Mouse (Mus musculus): ENCODE data around the gene Actr8. TPM values are rescaled to one million over a fixed set of nuclear protein-coding genes. Genes with fewer than 3 reads are reported as not detected.

The Actr8 gene
- polyA plus RNA-seq, 1 experiment from 2014 or later: 97.8 TPM

GRCm38 (mm10) chr14:30019375-30019774, 41.2 kb downstream of the Actr8 start:
- Histone ChIP-seq H3K4me1 (no peaks in the 10 kb centered on the region), H3K27me3 (no peaks in the 10 kb centered on the region), H3K9me3 (no peaks in the 10 kb centered on the region), H3K27ac (replicated peaks) (no peak overlapping the region), H3K4me2 (replicated peaks) (no peak overlapping the region), H3K9ac (replicated peaks) (no peak overlapping the region), H3K36me3 (no peaks in the 10 kb centered on the region), H3K4me3 (no peak overlapping the region)
- ATAC-seq (ENCODE audit: low FRiP score, low read depth): no peak
- 90% methylated on average over 8 of the region's 8 CpGs for WGBS

- Histone ChIP-seq H3K4me3 (no peak overlapping the region), H3K4me1 (no peaks in the 10 kb centered on the region), H3K27ac (replicated peaks) (no peak overlapping the region), H3K27me3 (no peaks in the 10 kb centered on the region), H3K36me3 (no peaks in the 10 kb centered on the region), H3K9me3 (no peaks in the 10 kb centered on the region), H3K9ac (replicated peaks) (no peak overlapping the region), H3K4me2 (replicated peaks) (no peak overlapping the region)
- 41% methylated on average over 9 of the region's 9 CpGs for WGBS
- ATAC-seq (ENCODE audit: low FRiP score, low read depth): no peak
Observed at GRCm38 (mm10) chr14:30019792-30020575, 41.8 kb downstream of the Actr8 start.

- H3K4me1 ChIP-seq: no peaks in the 10 kb centered on the region
- H3K36me3 ChIP-seq: no peaks in the 10 kb centered on the region
- no peak overlapping the region for H3K9ac ChIP-seq (replicated peaks)
- no peak for ATAC-seq (ENCODE audit: low FRiP score, low read depth)
- H3K4me2 ChIP-seq (replicated peaks): no peak overlapping the region
- no peak overlapping the region for H3K27ac ChIP-seq (replicated peaks)
- H3K4me3 ChIP-seq: no peak overlapping the region
- 90% methylated on average over 6 of the region's 6 CpGs for WGBS
- H3K27me3 ChIP-seq: no peaks in the 10 kb centered on the region
- no peaks in the 10 kb centered on the region for H3K9me3 ChIP-seq
Observed at GRCm38 (mm10) chr14:30022471-30022870, 44.3 kb downstream of the Actr8 start.

- Histone ChIP-seq H3K36me3 (no peaks in the 10 kb centered on the region), H3K4me1 (no peaks in the 10 kb centered on the region), H3K9me3 (no peaks in the 10 kb centered on the region), H3K9ac (replicated peaks) (no peak overlapping the region), H3K4me2 (replicated peaks) (no peak overlapping the region), H3K27ac (replicated peaks) (no peak overlapping the region), H3K4me3 (no peak overlapping the region), H3K27me3 (no peaks in the 10 kb centered on the region)
- WGBS: 73% methylated on average over 7 of the region's 7 CpGs
- ATAC-seq (ENCODE audit: low FRiP score, low read depth): no peak
Observed at GRCm38 (mm10) chr14:30024387-30024786, 46.2 kb downstream of the Actr8 start.

DNA sequence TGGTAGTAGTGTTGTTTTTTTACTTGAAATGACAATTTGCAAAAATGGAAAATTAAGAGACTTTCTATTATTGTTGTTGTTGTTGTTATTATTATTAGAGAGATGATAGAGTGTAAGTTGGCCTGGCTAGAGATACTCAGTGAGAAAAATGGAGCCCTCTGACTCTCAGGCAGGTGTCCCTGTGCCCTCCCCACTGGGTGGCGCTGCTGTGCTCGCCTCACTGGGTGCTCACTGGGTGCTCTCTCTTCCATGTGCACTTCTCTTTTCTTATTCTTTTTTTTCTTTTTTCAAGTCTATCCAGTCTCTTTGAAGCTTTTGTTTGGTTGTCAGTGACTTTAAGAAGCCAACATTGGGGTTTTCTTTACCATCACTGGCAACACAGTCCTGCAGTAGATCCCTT, 49.2 kb downstream of the Actr8 start:
- Histone ChIP-seq H3K4me2 (replicated peaks) (no peak overlapping the region), H3K9ac (replicated peaks) (no peak overlapping the region), H3K27me3 (no peaks in the 10 kb centered on the region), H3K4me1 (no peaks in the 10 kb centered on the region), H3K9me3 (no peaks in the 10 kb centered on the region), H3K4me3 (no peak overlapping the region), H3K36me3 (no peaks in the 10 kb centered on the region), H3K27ac (replicated peaks) (no peak overlapping the region)
- WGBS: 46% methylated on average over 2 of the region's 2 CpGs
- no peak for ATAC-seq (ENCODE audit: low FRiP score, low read depth)

GRCm38 (mm10) chr14:30033405-30033804, 55.3 kb downstream of the Actr8 start:
- H3K4me1 ChIP-seq: no peaks in the 10 kb centered on the region
- 71% methylated on average over 8 of the region's 8 CpGs for WGBS
- H3K27ac ChIP-seq (replicated peaks): no peak overlapping the region
- no peak for ATAC-seq (ENCODE audit: low FRiP score, low read depth)
- no peak overlapping the region for H3K4me3 ChIP-seq
- no peak overlapping the region for H3K4me2 ChIP-seq (replicated peaks)
- H3K27me3 ChIP-seq: no peaks in the 10 kb centered on the region
- H3K9me3 ChIP-seq: no peaks in the 10 kb centered on the region
- no peaks in the 10 kb centered on the region for H3K36me3 ChIP-seq
- no peak overlapping the region for H3K9ac ChIP-seq (replicated peaks)

DNA sequence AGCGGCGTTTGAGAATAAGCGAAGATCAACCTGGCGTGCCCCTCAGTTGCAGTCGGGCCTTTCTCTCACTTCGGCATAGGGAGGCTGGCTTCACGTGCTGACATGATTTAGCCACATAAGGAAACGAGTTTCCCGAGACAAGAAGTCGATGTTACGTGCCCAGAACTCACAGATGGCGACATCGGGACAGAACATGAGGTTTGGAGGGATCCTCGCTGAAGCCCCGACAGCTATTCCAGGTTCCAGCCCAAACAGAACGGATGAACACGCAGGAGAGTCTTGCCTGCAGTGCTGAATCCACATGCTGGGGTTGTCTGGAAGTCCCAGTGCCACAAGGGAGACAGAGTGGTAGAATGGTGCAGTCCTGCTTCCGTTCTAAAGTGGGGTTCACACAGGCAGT, 60.3 kb downstream of the Actr8 start:
- Histone ChIP-seq H3K9me3 (no peaks in the 10 kb centered on the region), H3K4me1 (no peaks in the 10 kb centered on the region), H3K27ac (replicated peaks) (no peak overlapping the region), H3K27me3 (no peaks in the 10 kb centered on the region), H3K36me3 (no peaks in the 10 kb centered on the region), H3K9ac (replicated peaks) (no peak overlapping the region), H3K4me3 (no peak overlapping the region), H3K4me2 (replicated peaks) (no peak overlapping the region)
- ATAC-seq (ENCODE audit: low FRiP score, low read depth): no peak
- WGBS: 89% methylated on average over 18 of the region's 18 CpGs

DNA sequence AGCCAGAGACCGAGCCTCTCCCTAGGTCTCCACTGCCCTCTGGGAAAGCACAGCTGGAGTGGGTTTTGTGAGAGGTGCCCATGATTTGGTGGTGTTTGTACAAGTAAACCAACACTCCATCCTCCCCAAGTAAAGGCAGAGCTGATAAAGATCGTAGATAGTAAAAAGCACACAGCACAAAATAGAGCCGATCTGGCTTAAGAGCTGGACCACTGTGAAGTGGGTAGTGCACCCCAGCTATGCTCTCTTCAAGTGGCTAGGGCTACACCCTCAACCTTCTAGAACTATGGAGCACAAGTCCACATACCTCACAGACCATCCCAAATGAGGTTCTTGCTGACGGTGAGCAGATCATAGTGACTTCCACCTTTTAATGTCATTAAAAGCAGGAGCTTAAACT, 61.3 kb downstream of the Actr8 start:
- no peaks in the 10 kb centered on the region for H3K4me1 ChIP-seq
- H3K9me3 ChIP-seq: no peaks in the 10 kb centered on the region
- 82% methylated on average over 4 of the region's 4 CpGs for WGBS
- H3K27me3 ChIP-seq: no peaks in the 10 kb centered on the region
- no peak overlapping the region for H3K4me2 ChIP-seq (replicated peaks)
- no peak for ATAC-seq (ENCODE audit: low FRiP score, low read depth)
- no peak overlapping the region for H3K9ac ChIP-seq (replicated peaks)
- H3K4me3 ChIP-seq: no peak overlapping the region
- no peak overlapping the region for H3K27ac ChIP-seq (replicated peaks)
- no peaks in the 10 kb centered on the region for H3K36me3 ChIP-seq

DNA sequence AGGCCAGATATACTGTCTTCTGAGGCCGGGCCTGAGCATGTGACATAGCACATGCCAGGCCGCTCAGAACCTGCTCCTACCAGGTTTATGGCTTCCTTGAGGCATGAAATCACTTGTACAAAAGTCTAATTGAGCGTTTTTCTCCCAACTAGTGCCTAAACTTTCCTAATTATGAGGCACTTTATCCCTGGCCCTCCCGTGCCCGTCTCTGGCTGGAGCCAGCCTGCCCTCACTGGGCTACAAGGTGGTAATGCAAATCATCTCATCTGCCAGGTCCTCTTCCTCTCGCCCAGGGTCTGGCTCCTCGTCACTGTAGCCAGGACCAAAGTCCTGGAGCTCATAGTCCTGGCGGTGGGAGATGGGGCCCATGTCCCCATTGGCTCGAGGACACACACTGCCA, 63.7 kb downstream of the Actr8 start:
- Histone ChIP-seq H3K36me3 (no peaks in the 10 kb centered on the region), H3K9me3 (no peaks in the 10 kb centered on the region), H3K4me1 (no peaks in the 10 kb centered on the region), H3K27me3 (no peaks in the 10 kb centered on the region), H3K27ac (replicated peaks) (no peak overlapping the region), H3K9ac (replicated peaks) (no peak overlapping the region), H3K4me3 (no peak overlapping the region), H3K4me2 (replicated peaks) (no peak overlapping the region)
- 86% methylated on average over 9 of the region's 9 CpGs for WGBS
- ATAC-seq (ENCODE audit: low FRiP score, low read depth): no peak

- 86% methylated on average over 7 of the region's 7 CpGs for WGBS
- no peak for ATAC-seq (ENCODE audit: low FRiP score, low read depth)
- Histone ChIP-seq H3K36me3 (no peaks in the 10 kb centered on the region), H3K9ac (replicated peaks) (no peak overlapping the region), H3K27me3 (no peaks in the 10 kb centered on the region), H3K9me3 (no peaks in the 10 kb centered on the region), H3K4me2 (replicated peaks) (no peak overlapping the region), H3K27ac (replicated peaks) (no peak overlapping the region), H3K4me3 (no peak overlapping the region), H3K4me1 (no peaks in the 10 kb centered on the region)
Observed at GRCm38 (mm10) chr14:30043356-30043940, 65.3 kb downstream of the Actr8 start.

- WGBS: 93% methylated on average over 10 of the region's 10 CpGs
Observed at GRCm38 (mm10) chr14:30045239-30045638, 67.1 kb downstream of the Actr8 start.

DNA sequence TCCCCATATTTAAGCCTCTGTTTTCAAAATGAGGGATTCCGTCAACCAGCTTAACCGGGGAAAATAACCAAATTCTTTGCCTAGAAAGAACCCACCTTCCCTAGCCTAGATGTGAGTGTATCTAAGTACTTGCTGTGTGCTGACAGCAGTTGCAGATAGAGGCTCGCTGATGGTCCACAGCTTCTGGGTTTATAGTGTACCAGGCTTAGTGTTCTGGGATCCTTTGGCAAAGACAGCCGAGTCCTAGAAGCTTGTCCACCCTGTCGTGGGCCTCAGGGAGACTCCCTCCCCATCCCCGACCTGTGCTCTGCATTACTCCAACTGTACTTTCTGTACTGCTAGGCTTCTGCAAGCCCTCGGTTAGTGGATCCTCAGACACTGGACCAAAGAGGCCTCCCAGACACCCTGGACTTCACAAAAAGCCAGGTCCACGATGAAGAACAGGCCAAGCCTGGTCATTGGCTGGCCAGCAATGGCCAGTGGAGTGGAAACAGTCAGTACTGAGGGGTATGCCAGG, 67.6 kb downstream of the Actr8 start:
- Histone ChIP-seq H3K27ac (replicated peaks) (no peak overlapping the region), H3K4me1 (no peaks in the 10 kb centered on the region), H3K36me3 (no peaks in the 10 kb centered on the region), H3K9ac (replicated peaks) (no peak overlapping the region), H3K27me3 (no peaks in the 10 kb centered on the region), H3K9me3 (no peaks in the 10 kb centered on the region), H3K4me3 (no peak overlapping the region), H3K4me2 (replicated peaks) (no peak overlapping the region)
- WGBS: 86% methylated on average over 8 of the region's 8 CpGs
- ATAC-seq (ENCODE audit: low FRiP score, low read depth): no peak

More at GRCm38 (mm10) chr14:30045239-30045638, 67.1 kb downstream of the Actr8 start:
- ATAC-seq (ENCODE audit: low FRiP score, low read depth): no peak
- H3K27me3 ChIP-seq: no peaks in the 10 kb centered on the region
- H3K4me3 ChIP-seq: no peak overlapping the region
- H3K9ac ChIP-seq (replicated peaks): no peak overlapping the region
- H3K4me1 ChIP-seq: no peaks in the 10 kb centered on the region
- H3K9me3 ChIP-seq: no peaks in the 10 kb centered on the region
- H3K4me2 ChIP-seq (replicated peaks): no peak overlapping the region
- no peak overlapping the region for H3K27ac ChIP-seq (replicated peaks)
- H3K36me3 ChIP-seq: no peaks in the 10 kb centered on the region
